Mouse (Mus musculus): Measurements from ENCODE around the gene Prickle1. TPM values are rescaled to one million over a fixed set of nuclear protein-coding genes. Genes with fewer than 3 reads are reported as not detected.
A peak's percentile ranks its signal among the peaks of the same experiment; 100 is the strongest.

The Prickle1 gene
- polyA plus RNA-seq, 1 experiment from 2014 or later = 28.2 TPM

GRCm38 (mm10) chr15:93615031-93615430 lies 19.3 kb upstream of the Prickle1 start:
- H3K27ac ChIP-seq = no peak overlapping the region
- H3K4me3 ChIP-seq = no peak overlapping the region
- WGBS = 80% methylated on average over 3 of the region's 3 CpGs
- no peaks in the 10 kb centered on the region for H3K27me3 ChIP-seq
- ATAC-seq (replicated peaks; ENCODE audit: insufficient number of reproducible peaks, insufficient read depth, low FRiP score, low read depth) = no peak
- H3K36me3 ChIP-seq = no peaks in the 10 kb centered on the region
- no peaks in the 10 kb centered on the region for H3K9me3 ChIP-seq (replicated peaks)
- no peak overlapping the region for H3K9ac ChIP-seq
- H3K4me2 ChIP-seq = no peak overlapping the region
- H3K4me1 ChIP-seq (replicated peaks) = peaks cover 7% of the 10 kb centered on the region; the same call in 1 of the 2 replicates

GRCm38 (mm10) chr15:93613606-93614005 lies 17.9 kb upstream of the Prickle1 start:
- Histone ChIP-seq H3K4me2 (no peak overlapping the region), H3K27me3 (no peaks in the 10 kb centered on the region), H3K4me1 (replicated peaks) (peaks cover 4% of the 10 kb centered on the region; the same call in 1 of the 2 replicates), H3K36me3 (no peaks in the 10 kb centered on the region), H3K9ac (no peak overlapping the region), H3K9me3 (replicated peaks) (no peaks in the 10 kb centered on the region), H3K4me3 (no peak overlapping the region), H3K27ac (no peak overlapping the region)
- no peak for ATAC-seq (replicated peaks; ENCODE audit: insufficient number of reproducible peaks, insufficient read depth, low FRiP score, low read depth)
- WGBS = 60% methylated on average over 3 of the region's 3 CpGs

DNA sequence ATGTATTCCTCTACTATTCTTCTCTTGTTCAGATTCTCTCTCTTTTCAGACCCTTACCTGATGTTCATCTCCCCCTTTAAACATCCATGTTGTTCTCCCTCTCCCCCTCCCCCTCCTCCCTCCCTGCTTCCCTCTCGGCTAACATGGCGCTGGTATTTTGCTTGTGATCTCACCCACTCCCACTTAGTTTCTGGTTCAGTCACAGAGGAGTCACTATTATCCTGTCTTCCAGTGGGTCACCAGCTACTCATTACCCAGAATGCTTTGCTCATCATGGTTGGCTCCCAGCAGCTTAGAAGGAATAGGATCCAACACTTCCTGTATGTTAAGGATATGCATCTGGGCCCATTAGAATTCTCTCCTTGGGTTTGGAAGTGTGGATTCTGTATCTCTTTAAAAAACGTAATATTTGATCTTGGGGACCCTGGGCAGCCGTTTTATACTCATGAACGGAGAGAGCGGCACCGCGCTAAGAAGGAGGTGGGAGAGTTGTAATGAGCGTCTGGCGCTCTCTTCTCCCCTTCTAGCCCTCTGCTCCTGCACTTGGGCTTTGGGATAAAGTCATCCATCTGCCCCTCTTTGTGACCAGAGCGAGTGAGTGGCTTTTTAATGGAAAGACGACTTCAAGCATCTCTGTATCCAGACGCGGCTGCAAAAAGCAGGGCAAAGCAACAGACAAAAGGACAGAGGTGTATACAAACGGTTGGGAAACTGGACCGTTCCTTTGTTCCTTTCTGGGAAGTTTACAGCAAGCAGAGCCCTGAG lies 16.0 kb upstream of the Prickle1 start:
- WGBS = 95% methylated on average over 16 of the region's 16 CpGs
- Histone ChIP-seq H3K9me3 (replicated peaks) (no peaks in the 10 kb centered on the region), H3K27me3 (no peaks in the 10 kb centered on the region), H3K9ac (no peak overlapping the region), H3K4me3 (no peak overlapping the region), H3K4me1 (replicated peaks) (peaks cover 4% of the 10 kb centered on the region; the same call in 1 of the 2 replicates), H3K27ac (no peak overlapping the region), H3K36me3 (no peaks in the 10 kb centered on the region), H3K4me2 (no peak overlapping the region)
- ATAC-seq (replicated peaks; ENCODE audit: insufficient number of reproducible peaks, insufficient read depth, low FRiP score, low read depth) = no peak

DNA sequence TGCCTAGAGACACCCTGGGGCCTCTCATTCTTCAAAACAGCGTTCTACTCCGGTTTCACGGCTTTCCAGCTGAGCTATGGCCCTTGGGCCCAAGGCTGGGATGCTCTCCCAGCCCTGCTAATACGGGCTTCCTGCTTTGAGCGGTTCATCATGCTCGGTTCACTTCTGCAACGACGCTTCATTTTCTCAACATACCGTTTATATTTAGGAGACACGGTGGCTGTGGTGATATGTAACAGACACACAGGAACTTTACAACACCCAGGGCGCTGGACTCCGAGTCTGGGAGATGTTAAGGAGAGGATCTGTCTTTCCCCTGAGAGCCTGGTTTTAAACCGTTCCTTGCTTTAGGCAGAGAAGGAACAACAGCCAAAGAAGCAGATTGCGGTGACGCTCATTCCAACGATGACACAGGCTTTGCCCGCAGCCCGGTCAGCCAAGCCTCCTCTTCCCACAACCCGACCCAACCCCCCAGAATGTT lies 15.1 kb upstream of the Prickle1 start:
- H3K4me2 ChIP-seq = peak overlapping the region; percentile 17; the same call in 1 of the 2 replicates
- H3K4me3 ChIP-seq = no peak overlapping the region
- H3K27ac ChIP-seq = peak overlapping the region; percentile 20; the same call in 1 of the 2 replicates
- H3K27me3 ChIP-seq = no peaks in the 10 kb centered on the region
- no peaks in the 10 kb centered on the region for H3K9me3 ChIP-seq (replicated peaks)
- 0 out of 2 replicates have a peak overlapping the region, but pooled peaks have one; percentile 2 for H3K9ac ChIP-seq
- no peaks in the 10 kb centered on the region for H3K36me3 ChIP-seq
- 40% methylated on average over 19 of the region's 19 CpGs for WGBS
- no peak for ATAC-seq (replicated peaks; ENCODE audit: insufficient number of reproducible peaks, insufficient read depth, low FRiP score, low read depth)
- peaks cover 4% of the 10 kb centered on the region; the same call in 1 of the 2 replicates for H3K4me1 ChIP-seq (replicated peaks)

DNA sequence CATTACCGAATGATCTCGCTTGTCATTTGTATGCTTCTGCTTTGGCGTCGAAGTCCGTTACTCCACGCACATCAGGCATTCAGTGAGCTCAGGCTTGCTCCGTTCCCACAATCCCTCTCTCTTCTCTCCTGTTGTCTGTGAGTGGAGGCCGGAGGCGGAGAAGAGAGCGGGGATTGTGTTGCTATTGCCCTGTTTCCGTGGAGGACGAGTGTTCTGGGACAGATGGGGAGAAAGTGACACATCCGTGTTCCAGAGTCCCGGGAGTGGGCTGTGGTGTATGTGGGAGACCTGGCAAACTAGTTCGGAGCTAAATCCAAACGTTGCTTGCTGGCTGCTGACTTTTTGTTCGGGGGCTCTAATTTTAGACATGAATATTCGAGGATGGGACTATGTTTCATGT lies 14.6 kb upstream of the Prickle1 start:
- no peak overlapping the region; the same call in 1 of the 2 replicates for H3K27ac ChIP-seq
- 83% methylated on average over 18 of the region's 18 CpGs for WGBS
- no peaks in the 10 kb centered on the region for H3K36me3 ChIP-seq

DNA sequence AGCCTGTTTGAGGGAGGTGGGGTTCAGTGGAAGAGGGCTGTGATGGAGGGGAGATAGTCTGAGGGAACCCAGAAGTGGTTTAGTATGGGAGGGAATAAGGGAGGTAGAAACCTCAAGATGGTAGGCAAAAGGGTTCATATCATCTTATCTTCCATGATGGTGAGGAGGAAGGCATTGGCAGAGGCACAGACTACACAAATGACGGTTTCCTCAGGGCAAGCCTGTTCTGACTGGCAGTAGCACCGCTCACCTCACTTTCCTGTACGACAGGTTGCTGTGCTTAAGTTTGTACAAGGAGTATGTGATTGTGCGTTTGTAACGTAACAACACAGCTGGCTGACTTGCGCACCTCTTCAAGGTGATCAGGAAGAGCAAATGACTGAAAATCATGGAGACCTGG lies 7.2 kb upstream of the Prickle1 start:
- H3K4me3 ChIP-seq = no peak overlapping the region
- H3K4me2 ChIP-seq = no peak overlapping the region
- no peak overlapping the region for H3K9ac ChIP-seq
- H3K36me3 ChIP-seq = no peaks in the 10 kb centered on the region
- H3K27ac ChIP-seq = no peak overlapping the region
- no peaks in the 10 kb centered on the region for H3K27me3 ChIP-seq
- WGBS = 84% methylated on average over 6 of the region's 6 CpGs
- no peaks in the 10 kb centered on the region for H3K9me3 ChIP-seq (replicated peaks)
- no peak for ATAC-seq (replicated peaks; ENCODE audit: insufficient number of reproducible peaks, insufficient read depth, low FRiP score, low read depth)
- H3K4me1 ChIP-seq (replicated peaks) = no peaks in the 10 kb centered on the region

More for the DNA sequence above, 14.6 kb upstream of the Prickle1 start:
- peaks cover 4% of the 10 kb centered on the region; the same call in 1 of the 2 replicates for H3K4me1 ChIP-seq (replicated peaks)
- no peaks in the 10 kb centered on the region for H3K9me3 ChIP-seq (replicated peaks)
- no peak overlapping the region for H3K4me2 ChIP-seq
- no peak overlapping the region for H3K9ac ChIP-seq
- no peak for ATAC-seq (replicated peaks; ENCODE audit: insufficient number of reproducible peaks, insufficient read depth, low FRiP score, low read depth)
- H3K4me3 ChIP-seq = no peak overlapping the region
- H3K27me3 ChIP-seq = no peaks in the 10 kb centered on the region

GRCm38 (mm10) chr15:93601461-93602015 lies 5.8 kb upstream of the Prickle1 start:
- H3K4me1 ChIP-seq (replicated peaks) = peaks cover 6% of the 10 kb centered on the region
- no peak overlapping the region for H3K4me2 ChIP-seq
- no peaks in the 10 kb centered on the region for H3K27me3 ChIP-seq
- H3K27ac ChIP-seq = no peak overlapping the region
- H3K4me3 ChIP-seq = no peak overlapping the region
- WGBS = 89% methylated on average over 13 of the region's 13 CpGs
- no peak overlapping the region for H3K9ac ChIP-seq
- no peaks in the 10 kb centered on the region for H3K36me3 ChIP-seq
- no peak for ATAC-seq (replicated peaks; ENCODE audit: insufficient number of reproducible peaks, insufficient read depth, low FRiP score, low read depth)
- no peaks in the 10 kb centered on the region for H3K9me3 ChIP-seq (replicated peaks)

DNA sequence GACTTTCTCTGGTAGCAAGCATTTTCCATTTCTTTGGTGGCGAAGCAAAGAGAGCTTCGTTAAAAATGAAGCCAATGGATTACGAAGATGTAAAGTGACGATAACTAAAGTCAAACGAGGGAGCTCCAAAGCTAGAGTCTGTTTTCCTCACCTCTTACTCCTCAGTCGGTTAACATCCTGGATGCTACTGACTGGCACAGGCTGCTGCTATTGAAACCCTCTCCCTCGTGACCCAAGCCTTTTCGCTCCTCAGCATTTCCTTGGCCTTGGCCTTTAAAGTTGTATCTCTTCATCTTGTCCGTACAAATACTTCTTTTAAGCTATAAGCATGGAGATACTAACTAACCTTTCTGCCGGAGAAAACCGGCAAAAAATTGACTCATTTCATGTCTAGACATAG lies 1.3 kb upstream of the Prickle1 start:
- WGBS = 62% methylated on average over 11 of the region's 11 CpGs
- Histone ChIP-seq H3K9ac (0 out of 2 replicates have a peak overlapping the region, but pooled peaks have one; percentile 36), H3K4me3 (peak overlapping the region; percentile 72)

GRCm38 (mm10) chr15:93596285-93596684 lies 594 bp upstream of the Prickle1 start:
- WGBS = 1% methylated on average over 11 of the region's 11 CpGs
- Histone ChIP-seq H3K27me3 (no peaks in the 10 kb centered on the region), H3K4me2 (peak overlapping the region; percentile 90), H3K4me1 (replicated peaks) (peaks cover 28% of the 10 kb centered on the region), H3K27ac (peak overlapping the region; percentile 91), H3K4me3 (peak overlapping the region; percentile 72), H3K9ac (peak overlapping the region; percentile 88), H3K36me3 (no peaks in the 10 kb centered on the region), H3K9me3 (replicated peaks) (no peaks in the 10 kb centered on the region)
- peak; percentile 54 for ATAC-seq (replicated peaks; ENCODE audit: insufficient number of reproducible peaks, insufficient read depth, low FRiP score, low read depth)

More for the DNA sequence above, 1.3 kb upstream of the Prickle1 start:
- H3K27ac ChIP-seq = peak overlapping the region; percentile 91; the same call in 1 of the 2 replicates
- H3K36me3 ChIP-seq = no peaks in the 10 kb centered on the region
- no peak for ATAC-seq (replicated peaks; ENCODE audit: insufficient number of reproducible peaks, insufficient read depth, low FRiP score, low read depth)
- H3K4me2 ChIP-seq = peak overlapping the region; percentile 90
- H3K9me3 ChIP-seq (replicated peaks) = no peaks in the 10 kb centered on the region
- H3K27me3 ChIP-seq = no peaks in the 10 kb centered on the region
- peaks cover 21% of the 10 kb centered on the region for H3K4me1 ChIP-seq (replicated peaks)

DNA sequence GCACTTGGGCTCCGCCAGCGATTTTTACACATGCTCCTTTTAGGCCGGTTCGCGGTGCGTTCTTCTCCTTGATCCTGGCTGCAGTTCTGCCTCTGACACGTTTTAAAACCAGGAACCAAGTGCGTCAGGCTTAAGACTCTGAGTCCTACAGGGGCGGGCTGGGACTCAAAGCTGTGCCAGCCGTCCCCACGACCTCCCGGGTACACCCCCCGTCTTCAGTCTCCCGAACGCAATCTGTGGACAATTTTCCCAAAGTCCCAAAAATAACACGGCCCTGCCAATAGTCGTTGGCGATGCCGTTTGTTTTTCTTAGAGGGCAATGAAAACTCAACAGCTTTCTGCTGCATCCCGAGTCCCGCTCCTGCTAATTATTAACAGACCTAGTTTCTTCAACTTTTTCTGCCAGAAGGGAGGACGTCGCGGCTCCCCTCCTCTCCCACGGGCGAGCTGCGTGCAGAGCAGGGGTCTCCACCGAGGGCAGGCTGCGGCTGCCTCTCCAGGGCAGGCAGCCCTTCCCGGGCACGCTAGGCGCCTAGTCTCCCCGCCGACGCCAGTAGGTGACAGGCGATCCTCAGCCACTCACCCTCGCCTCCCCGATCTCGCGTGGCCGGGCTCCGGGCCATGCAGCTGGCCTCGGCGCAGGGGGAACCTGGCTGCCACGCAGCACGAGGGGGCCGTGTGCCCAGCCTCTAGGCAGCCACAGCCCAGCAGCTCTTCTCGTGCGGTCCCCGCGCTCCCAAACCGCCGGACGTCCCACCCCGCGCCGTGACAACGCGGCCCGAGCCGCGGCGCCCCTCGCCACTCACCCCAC lies 598 bp downstream of the Prickle1 start:
- Histone ChIP-seq H3K9me3 (replicated peaks) (no peaks in the 10 kb centered on the region), H3K36me3 (no peaks in the 10 kb centered on the region), H3K4me2 (peak overlapping the region; percentile 90), H3K9ac (peak overlapping the region; percentile 88), H3K27me3 (no peaks in the 10 kb centered on the region), H3K4me1 (replicated peaks) (peaks cover 35% of the 10 kb centered on the region), H3K27ac (peak overlapping the region; percentile 91), H3K4me3 (peak overlapping the region; percentile 72)
- ATAC-seq (replicated peaks; ENCODE audit: insufficient number of reproducible peaks, insufficient read depth, low FRiP score, low read depth) = peak; percentile 50
- under 1% methylated on average over 64 of the region's 64 CpGs for WGBS
